Mouse (Mus musculus) c-Kit-positive CD71-positive TER-119-positive erythroid progenitor cells, embryonic 14.5 days (primary cell): Measurements from ENCODE around the gene Morf4l1.
"Not testable (repeated sequence)": the region's sequence is repeated elsewhere in the genome, so short reads cannot be mapped to it uniquely, and the experiment has no call there.

Experiments
- DNase-seq: peaks from one replicate; pipeline ENCODE4 v3.0.0-alpha.2; 2013; ENCODE audit warnings: low spot score

The Morf4l1 gene

GRCm38 (mm10) chr9:90060574-90060875 lies 54.0 kb downstream of the Morf4l1 start:
- no peak for DNase-seq

DNA sequence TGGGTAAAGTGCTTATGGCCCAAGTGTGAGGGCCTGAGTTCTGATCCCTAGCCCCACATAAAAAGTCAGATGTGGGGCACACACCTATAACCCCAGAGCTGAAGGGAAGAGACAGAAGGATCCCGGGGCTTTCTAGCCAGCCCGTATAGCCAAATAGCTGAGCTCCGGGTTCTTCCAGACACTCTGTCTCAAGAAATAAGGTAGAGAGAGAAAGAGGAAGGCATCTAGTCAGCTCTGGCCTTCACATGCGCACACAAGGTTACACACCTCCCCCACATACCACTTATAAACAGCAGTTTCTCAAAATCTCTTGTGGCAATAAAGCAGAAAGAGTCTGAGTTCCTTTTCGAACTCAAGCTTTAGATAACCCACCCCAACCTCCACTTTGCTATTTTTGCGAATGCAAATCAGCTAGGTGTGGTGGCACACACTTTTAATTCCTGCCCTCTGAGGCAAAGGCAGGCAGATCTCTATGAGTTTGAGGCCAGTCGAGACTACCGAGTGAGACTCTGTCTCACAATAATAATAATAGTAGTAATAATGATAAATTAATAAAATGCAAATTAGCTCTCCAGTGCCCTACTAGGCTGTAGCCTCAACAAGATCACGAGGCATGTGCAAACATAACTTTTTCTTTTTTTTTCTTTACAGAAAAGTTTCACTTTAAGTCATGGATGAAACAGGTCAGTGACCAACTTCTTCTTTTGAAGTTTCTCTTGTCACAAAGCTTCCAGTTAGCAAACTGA lies 54.6 kb downstream of the Morf4l1 start:
- DNase-seq, result no peak

GRCm38 (mm10) chr9:90056716-90057115 lies 57.9 kb downstream of the Morf4l1 start:
- no peak for DNase-seq

GRCm38 (mm10) chr9:90055911-90056310 lies 58.7 kb downstream of the Morf4l1 start:
- no peak for DNase-seq

DNA sequence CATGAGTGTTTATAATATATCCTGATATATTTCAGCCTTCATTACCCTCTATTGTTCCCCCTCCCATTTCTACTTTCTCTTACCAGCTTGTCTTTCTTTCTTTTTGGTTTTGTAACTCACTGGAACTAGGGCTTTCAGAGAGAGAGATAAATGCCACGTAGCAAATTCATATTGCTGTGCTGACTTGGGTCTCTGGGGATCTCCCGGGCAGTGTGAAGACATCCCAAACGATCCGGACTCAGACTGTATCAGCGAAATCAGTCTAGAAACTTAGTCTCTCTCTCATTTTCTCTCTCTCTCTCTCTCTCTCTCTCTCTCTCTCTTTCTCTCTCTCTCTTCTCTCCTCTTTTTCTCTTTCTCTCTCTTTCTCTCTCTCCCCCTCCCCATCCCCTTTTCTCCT lies 59.2 kb downstream of the Morf4l1 start:
- DNase-seq, result no peak

DNA sequence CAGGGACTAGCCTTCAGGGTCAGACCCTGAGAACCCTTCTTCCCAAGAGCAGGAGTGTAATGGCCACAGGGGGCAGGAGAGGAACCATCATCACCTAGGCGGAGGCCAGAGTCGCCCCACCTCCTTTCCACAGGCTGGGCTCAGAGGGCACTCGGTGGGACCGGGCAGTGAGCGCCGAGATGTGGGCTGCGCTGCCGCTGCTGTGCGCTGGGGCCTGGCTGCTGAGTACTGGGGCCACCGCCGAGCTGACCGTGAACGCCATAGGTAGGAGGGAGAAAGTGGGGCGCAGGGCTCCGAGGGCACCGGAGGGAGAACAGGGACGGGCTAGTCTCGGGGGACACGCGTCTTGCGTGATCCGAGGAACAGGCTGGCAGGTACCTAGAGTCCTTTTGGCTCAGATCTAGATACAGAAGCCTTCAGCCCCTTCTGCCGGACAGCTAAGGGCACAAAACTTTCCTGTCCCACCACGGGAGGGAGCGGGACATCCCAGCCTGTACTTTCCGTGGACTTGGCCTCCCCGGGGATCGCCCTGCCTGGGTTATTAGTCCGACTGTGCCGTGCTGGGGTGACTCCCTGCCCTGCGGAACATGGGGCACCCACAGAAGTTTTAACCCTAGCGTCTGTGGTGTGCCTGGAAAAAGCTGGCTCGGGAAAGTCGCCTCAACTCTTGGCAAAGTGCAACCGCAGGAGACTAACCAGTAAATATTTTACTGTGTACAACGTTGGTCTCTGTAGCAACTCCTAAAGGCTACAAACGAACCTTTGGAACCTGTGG lies 60.0 kb downstream of the Morf4l1 start:
- no peak for DNase-seq

- no peak for DNase-seq
Observed at GRCm38 (mm10) chr9:90053852-90054251, 60.7 kb downstream of the Morf4l1 start, which contains the start of gene Ctsh. Gene Ctsh (plus strand): TSS chr9:90054152.

DNA sequence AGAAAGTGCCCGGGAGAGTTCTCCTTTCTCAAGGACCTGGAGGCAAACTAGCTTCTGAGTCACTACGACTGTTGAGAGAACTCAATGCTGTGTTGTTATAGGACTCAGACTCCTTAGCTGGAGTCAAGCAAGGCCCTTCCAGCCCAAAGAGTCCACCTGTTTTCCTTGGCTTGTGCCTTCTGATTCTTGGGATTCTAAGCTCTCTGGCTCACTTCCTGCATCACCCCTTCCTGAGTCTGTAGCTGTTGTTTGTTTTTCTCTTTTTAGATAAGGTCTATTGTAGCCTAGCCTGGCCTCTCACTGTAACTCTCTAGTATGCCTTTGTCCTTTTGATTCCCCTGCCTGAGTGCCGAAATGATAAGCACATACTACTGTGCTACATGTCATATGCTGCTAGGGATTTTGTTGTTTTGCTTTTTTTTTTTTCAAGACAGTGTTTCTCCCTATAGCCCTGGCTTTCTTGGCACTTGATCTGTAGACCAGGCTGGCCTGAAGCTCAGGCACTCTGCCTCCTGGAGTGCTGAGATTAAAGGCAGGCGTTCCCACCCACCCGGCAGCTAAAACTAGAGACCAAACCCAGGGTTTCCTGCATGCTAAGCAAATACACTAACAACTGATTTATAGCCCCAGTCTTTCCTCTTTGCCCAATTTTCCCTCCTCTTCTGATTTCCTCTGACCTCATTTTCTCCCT lies 66.5 kb downstream of the Morf4l1 start:
- DNase-seq, result no peak

GRCm38 (mm10) chr9:90045191-90045590 lies 69.4 kb downstream of the Morf4l1 start:
- DNase-seq, result no peak

GRCm38 (mm10) chr9:90042906-90043305 lies 71.7 kb downstream of the Morf4l1 start:
- DNase-seq, result not testable (repeated sequence)
